Mouse (Mus musculus): Measurements from ENCODE around the gene Astn2. TPM values are rescaled to one million over a fixed set of nuclear protein-coding genes. Genes with fewer than 3 reads are reported as not detected.

The Astn2 gene
- polyA plus RNA-seq, 1 experiment from 2014 or later = 0.17 TPM

GRCm38 (mm10) chr4:65367135-65367534 is 1037.3 kb downstream of the Astn2 start:
- no peak overlapping the region for H3K27ac ChIP-seq (ENCODE audit: low read length)

GRCm38 (mm10) chr4:65354580-65354979 is 1049.8 kb downstream of the Astn2 start:
- no peaks in the 10 kb centered on the region for H3K9me3 ChIP-seq (ENCODE audit: control insufficient read depth, low read length)
- H3K27ac ChIP-seq (ENCODE audit: low read length) = no peak overlapping the region
- H3K27me3 ChIP-seq (replicated peaks; ENCODE audit: control insufficient read depth, insufficient read depth, low read length) = no peaks in the 10 kb centered on the region
- no peak overlapping the region for H3K9ac ChIP-seq (ENCODE audit: low read depth, low read length)
- H3K4me2 ChIP-seq (ENCODE audit: low read depth, low read length) = no peak overlapping the region
- no peak overlapping the region for H3K4me3 ChIP-seq (ENCODE audit: low read length)
- ATAC-seq = no peak
- no peaks in the 10 kb centered on the region for H3K36me3 ChIP-seq (ENCODE audit: control insufficient read depth, insufficient read depth, low read length)
- 63% methylated on average over 4 of the region's 4 CpGs for WGBS
- no peaks in the 10 kb centered on the region for H3K4me1 ChIP-seq (ENCODE audit: control insufficient read depth, insufficient read depth, low read length)

More at GRCm38 (mm10) chr4:65367135-65367534, 1037.3 kb downstream of the Astn2 start:
- no peaks in the 10 kb centered on the region for H3K27me3 ChIP-seq (replicated peaks; ENCODE audit: control insufficient read depth, insufficient read depth, low read length)
- no peaks in the 10 kb centered on the region for H3K9me3 ChIP-seq (ENCODE audit: control insufficient read depth, low read length)
- no peak overlapping the region for H3K4me2 ChIP-seq (ENCODE audit: low read depth, low read length)
- no peaks in the 10 kb centered on the region for H3K36me3 ChIP-seq (ENCODE audit: control insufficient read depth, insufficient read depth, low read length)
- ATAC-seq = no peak
- H3K9ac ChIP-seq (ENCODE audit: low read depth, low read length) = no peak overlapping the region
- H3K4me1 ChIP-seq (ENCODE audit: control insufficient read depth, insufficient read depth, low read length) = no peaks in the 10 kb centered on the region
- H3K4me3 ChIP-seq (ENCODE audit: low read length) = no peak overlapping the region

- no peak overlapping the region for H3K4me2 ChIP-seq (ENCODE audit: low read depth, low read length)
- H3K27ac ChIP-seq (ENCODE audit: low read length) = no peak overlapping the region
- H3K9me3 ChIP-seq (ENCODE audit: control insufficient read depth, low read length) = no peaks in the 10 kb centered on the region
- no peaks in the 10 kb centered on the region for H3K36me3 ChIP-seq (ENCODE audit: control insufficient read depth, insufficient read depth, low read length)
- no peak overlapping the region for H3K4me3 ChIP-seq (ENCODE audit: low read length)
- H3K4me1 ChIP-seq (ENCODE audit: control insufficient read depth, insufficient read depth, low read length) = no peaks in the 10 kb centered on the region
- ATAC-seq = no peak
- H3K27me3 ChIP-seq (replicated peaks; ENCODE audit: control insufficient read depth, insufficient read depth, low read length) = no peaks in the 10 kb centered on the region
- H3K9ac ChIP-seq (ENCODE audit: low read depth, low read length) = no peak overlapping the region
- WGBS = 62% methylated on average over 7 of the region's 7 CpGs
Observed at GRCm38 (mm10) chr4:65350521-65350920, 1053.9 kb downstream of the Astn2 start.

DNA sequence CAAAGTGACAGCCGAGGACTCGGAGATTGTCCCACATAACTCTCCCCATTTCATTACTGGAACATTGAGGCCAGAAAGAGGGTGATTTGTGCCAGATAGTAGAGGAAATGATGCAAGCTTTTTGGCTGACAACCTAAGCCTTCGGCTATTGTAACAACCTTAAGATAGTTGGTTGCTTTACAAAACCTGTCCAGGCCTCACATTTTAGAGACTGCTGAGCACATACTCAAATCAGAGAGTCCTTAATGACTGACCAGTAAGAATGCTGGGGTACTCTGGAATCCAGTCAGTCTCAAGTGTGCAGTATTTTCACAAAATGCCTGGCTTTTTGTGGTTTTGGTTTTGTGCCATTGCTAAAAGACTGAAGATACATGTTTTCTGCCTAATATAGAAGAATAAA is 1062.6 kb downstream of the Astn2 start:
- H3K9me3 ChIP-seq (ENCODE audit: control insufficient read depth, low read length) = no peaks in the 10 kb centered on the region
- no peaks in the 10 kb centered on the region for H3K4me1 ChIP-seq (ENCODE audit: control insufficient read depth, insufficient read depth, low read length)
- no peak overlapping the region for H3K4me2 ChIP-seq (ENCODE audit: low read depth, low read length)
- 79% methylated on average over 3 of the region's 3 CpGs for WGBS
- no peak overlapping the region for H3K4me3 ChIP-seq (ENCODE audit: low read length)
- H3K27me3 ChIP-seq (replicated peaks; ENCODE audit: control insufficient read depth, insufficient read depth, low read length) = no peaks in the 10 kb centered on the region
- H3K36me3 ChIP-seq (ENCODE audit: control insufficient read depth, insufficient read depth, low read length) = no peaks in the 10 kb centered on the region
- no peak overlapping the region for H3K27ac ChIP-seq (ENCODE audit: low read length)
- no peak for ATAC-seq
- no peak overlapping the region for H3K9ac ChIP-seq (ENCODE audit: low read depth, low read length)

GRCm38 (mm10) chr4:65333718-65334117 is 1070.7 kb downstream of the Astn2 start:
- Histone ChIP-seq H3K36me3 (ENCODE audit: control insufficient read depth, insufficient read depth, low read length) (no peaks in the 10 kb centered on the region), H3K9ac (ENCODE audit: low read depth, low read length) (no peak overlapping the region), H3K4me1 (ENCODE audit: control insufficient read depth, insufficient read depth, low read length) (no peaks in the 10 kb centered on the region), H3K27me3 (replicated peaks; ENCODE audit: control insufficient read depth, insufficient read depth, low read length) (no peaks in the 10 kb centered on the region), H3K4me2 (ENCODE audit: low read depth, low read length) (no peak overlapping the region), H3K9me3 (ENCODE audit: control insufficient read depth, low read length) (no peaks in the 10 kb centered on the region), H3K4me3 (ENCODE audit: low read length) (no peak overlapping the region), H3K27ac (ENCODE audit: low read length) (no peak overlapping the region)
- ATAC-seq = no peak
- WGBS = 57% methylated on average over 1 of the region's 1 CpGs
